Mouse (Mus musculus): ENCODE data around the gene Usp29.
"Not testable (repeated sequence)": the region's sequence is repeated elsewhere in the genome, so short reads cannot be mapped to it uniquely, and the experiment has no call there.

Usp29 gene

GRCm38 (mm10) chr7:6869556-6869955, 139.2 kb downstream of the Usp29 start:
- peak; percentile 68 for DNase-seq (ENCODE audit: low read depth, low spot score)

- peak; percentile 87 for DNase-seq (ENCODE audit: low read depth, low spot score)
Measured at GRCm38 (mm10) chr7:6874448-6874847, 144.1 kb downstream of the Usp29 start.

- DNase-seq (ENCODE audit: low read depth, low spot score), result peak; percentile 17
Measured at GRCm38 (mm10) chr7:6878202-6878601, 147.8 kb downstream of the Usp29 start.

GRCm38 (mm10) chr7:6878849-6879248, 148.5 kb downstream of the Usp29 start:
- DNase-seq (ENCODE audit: low read depth, low spot score), result not testable (repeated sequence)

- no peak for DNase-seq (ENCODE audit: low read depth, low spot score)
Measured at GRCm38 (mm10) chr7:6879512-6880164, 149.3 kb downstream of the Usp29 start.

- DNase-seq (ENCODE audit: low read depth, low spot score), result not testable (repeated sequence)
Measured at GRCm38 (mm10) chr7:6880918-6881317, 150.5 kb downstream of the Usp29 start.

- peak; percentile 70 for DNase-seq (ENCODE audit: low read depth, low spot score)
Measured at GRCm38 (mm10) chr7:6881473-6882046, 151.2 kb downstream of the Usp29 start.

GRCm38 (mm10) chr7:6883376-6884147, 153.2 kb downstream of the Usp29 start:
- DNase-seq (ENCODE audit: low read depth, low spot score), result no peak

- no peak for DNase-seq (ENCODE audit: low read depth, low spot score)
Measured at GRCm38 (mm10) chr7:6885416-6885815, 155.0 kb downstream of the Usp29 start.

GRCm38 (mm10) chr7:6886896-6887295, 156.5 kb downstream of the Usp29 start:
- no peak for DNase-seq (ENCODE audit: low read depth, low spot score)

GRCm38 (mm10) chr7:6889871-6890270, 159.5 kb downstream of the Usp29 start:
- no peak for DNase-seq (ENCODE audit: low read depth, low spot score)

GRCm38 (mm10) chr7:6891206-6891605, 160.8 kb downstream of the Usp29 start:
- peak; percentile 54 for DNase-seq (ENCODE audit: low read depth, low spot score)

- DNase-seq (ENCODE audit: low read depth, low spot score), result not testable (repeated sequence)
Measured at GRCm38 (mm10) chr7:6897021-6897420, 166.6 kb downstream of the Usp29 start.

- no peak for DNase-seq (ENCODE audit: low read depth, low spot score)
Measured at GRCm38 (mm10) chr7:6900672-6901071, 170.3 kb downstream of the Usp29 start.

GRCm38 (mm10) chr7:6903489-6903888, 173.1 kb downstream of the Usp29 start:
- no peak for DNase-seq (ENCODE audit: low read depth, low spot score)

GRCm38 (mm10) chr7:6910527-6910926, 180.1 kb downstream of the Usp29 start:
- DNase-seq (ENCODE audit: low read depth, low spot score), result no peak

GRCm38 (mm10) chr7:6911731-6912130, 181.4 kb downstream of the Usp29 start:
- no peak for DNase-seq (ENCODE audit: low read depth, low spot score)

GRCm38 (mm10) chr7:6913439-6914380, 183.3 kb downstream of the Usp29 start:
- peak; percentile 23 for DNase-seq (ENCODE audit: low read depth, low spot score)

- no peak for DNase-seq (ENCODE audit: low read depth, low spot score)
Measured at GRCm38 (mm10) chr7:6917126-6917525, 186.7 kb downstream of the Usp29 start.

- DNase-seq (ENCODE audit: low read depth, low spot score), result peak; percentile 92
Measured at GRCm38 (mm10) chr7:6918267-6918666, 187.9 kb downstream of the Usp29 start.

- peak; percentile 10 for DNase-seq (ENCODE audit: low read depth, low spot score)
Measured at GRCm38 (mm10) chr7:6919131-6919870, 188.9 kb downstream of the Usp29 start.

Data from brain, adult 2 months (tissue).